Mouse (Mus musculus) skeletal muscle tissue, adult 2 months (tissue): Measurements from ENCODE around the gene Poldip3.

Source experiments
- DNase-seq: peaks from one replicate; pipeline ENCODE4 v3.0.0-alpha.2; 2012; ENCODE audit warnings: low read depth, low spot score

Gene Poldip3

DNA sequence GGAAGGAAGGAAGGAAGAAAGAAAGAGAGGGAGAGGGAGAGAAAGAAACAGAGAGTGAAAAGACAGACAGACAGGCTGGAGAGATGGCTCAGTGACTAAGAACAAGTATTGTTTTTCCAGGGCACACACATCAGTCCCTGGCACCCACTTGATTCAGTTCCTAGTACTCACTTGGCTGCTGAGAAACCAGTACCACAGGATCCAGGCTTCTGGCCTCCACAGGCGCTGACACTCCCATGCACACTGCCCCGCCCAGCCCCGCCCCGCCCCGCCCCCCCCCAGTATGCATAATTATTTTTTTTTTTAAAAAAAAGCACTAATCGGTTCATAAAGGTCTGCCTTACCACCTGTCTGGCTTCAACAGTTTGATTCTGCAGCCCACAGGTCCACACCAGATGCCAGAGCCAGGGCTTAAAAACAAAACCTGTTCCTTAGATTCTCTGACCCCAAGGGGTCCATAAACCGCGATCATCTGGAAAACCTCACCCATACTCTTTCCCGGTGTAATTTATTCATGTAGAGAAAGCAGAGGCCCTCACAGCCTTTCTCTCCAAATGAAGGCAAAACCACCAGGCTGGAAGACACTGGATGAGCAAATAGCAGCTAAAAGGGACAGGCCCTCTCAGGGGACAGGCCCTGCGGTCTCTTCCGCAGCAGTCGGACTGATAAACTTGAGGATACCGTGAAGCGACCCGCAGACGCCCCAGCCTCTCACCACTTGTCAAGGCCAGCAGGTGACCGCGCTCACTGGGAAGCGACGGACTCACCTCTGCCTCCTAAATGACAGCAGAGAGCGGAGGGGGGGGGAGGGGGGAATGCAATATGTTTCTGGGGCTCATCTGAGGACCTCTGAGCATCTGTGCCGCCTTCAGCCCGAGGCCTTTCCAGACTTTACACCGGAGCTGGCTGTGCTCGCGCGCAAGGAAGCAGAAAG lies 60.4 kb downstream of the Poldip3 start:
- no peak for DNase-seq

- no peak for DNase-seq
These were observed 62.4 kb downstream of the Poldip3 start for GRCm38 (mm10) chr15:83086636-83087328.

GRCm38 (mm10) chr15:83085901-83086300 lies 63.3 kb downstream of the Poldip3 start:
- peak; percentile 17 for DNase-seq

GRCm38 (mm10) chr15:83084022-83084640 lies 65.1 kb downstream of the Poldip3 start:
- DNase-seq, result peak; percentile 25

DNA sequence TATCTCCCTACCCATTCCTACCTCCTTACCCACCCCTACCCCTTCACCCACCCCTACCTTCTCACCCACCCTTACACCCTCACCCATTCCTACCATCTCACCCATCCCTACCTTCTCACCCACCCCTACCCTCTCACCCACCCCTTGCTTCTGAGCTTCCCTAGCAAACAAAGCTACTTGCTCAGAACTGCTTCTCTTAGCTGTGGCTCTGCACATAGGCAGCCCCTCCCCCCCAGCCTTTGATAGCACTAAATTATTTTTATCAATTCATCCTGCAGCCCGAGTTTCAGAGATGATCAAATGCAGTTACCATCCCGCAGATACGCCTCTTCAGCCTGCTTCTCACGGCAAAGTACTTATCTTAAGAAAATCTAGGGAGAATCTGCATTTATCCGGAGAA lies 65.7 kb downstream of the Poldip3 start:
- DNase-seq, result no peak
